Mouse (Mus musculus) ES-E14 (cell line): ENCODE results near the gene Eci2.

Source experiments
- CHD2 ChIP-seq: IDR thresholded peaks from 2 replicates; pipeline ENCODE4 v1.6.1; 2014; ENCODE audit warnings: mild to moderate bottlenecking, low read depth, low read length, inconsistent platforms
- HCFC1 ChIP-seq: IDR thresholded peaks from 2 replicates; pipeline ENCODE4 v1.6.1; 2012; ENCODE audit warnings: low read length, inconsistent platforms, borderline replicate concordance; ENCODE audit not compliant: insufficient read depth
- MAFK ChIP-seq: IDR thresholded peaks from 2 replicates; pipeline ENCODE4 v1.6.1; 2014; ENCODE audit warnings: mild to moderate bottlenecking, low read depth, low read length, inconsistent platforms; ENCODE audit not compliant: insufficient read depth
- ZC3H11A ChIP-seq: IDR thresholded peaks from 2 replicates; pipeline ENCODE4 v1.6.1; 2012; ENCODE audit warnings: low read depth, mild to moderate bottlenecking, inconsistent platforms, low read length, borderline replicate concordance

GRCm38 (mm10) chr13:35070485-35071472 lies 43.9 kb upstream of the Eci2 start:
- no peak for TF ChIP-seq CHD2
- no peak for TF ChIP-seq MAFK
- TF ChIP-seq HCFC1 = no peak
- no peak for TF ChIP-seq ZC3H11A
